Mouse (Mus musculus): ENCODE measurements around the gene Wwox. TPM values are rescaled to one million over a fixed set of nuclear protein-coding genes. Genes with fewer than 3 reads are reported as not detected.
A peak's percentile ranks its signal among the peaks of the same experiment; 100 is the strongest.

Wwox gene
- polyA plus RNA-seq, 1 experiment from 2014 or later, result 13.3 TPM

DNA sequence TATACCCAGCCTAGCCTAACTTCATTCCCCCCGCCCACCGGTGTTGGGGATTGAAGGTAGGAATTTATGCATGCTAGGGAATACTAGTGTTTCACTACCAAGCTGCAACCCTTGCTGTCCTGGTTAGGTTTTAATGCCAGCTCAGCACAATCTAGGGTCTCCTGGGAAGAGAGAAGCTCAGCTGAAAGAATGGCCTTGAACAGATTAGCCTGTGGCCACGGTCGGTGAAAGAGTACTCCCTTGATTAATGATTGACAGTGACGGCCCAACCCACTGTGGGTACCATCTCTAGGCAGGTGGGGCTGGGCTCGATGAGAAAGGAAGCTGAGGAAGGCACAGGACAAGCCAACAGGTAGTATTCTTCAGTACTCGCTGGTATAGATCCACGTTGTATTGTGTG, 40.3 kb downstream of the Wwox start:
- Histone ChIP-seq H3K9ac (ENCODE audit: low read depth, low read length) (no peak overlapping the region), H3K4me1 (ENCODE audit: control insufficient read depth, insufficient read depth, low read length) (no peaks in the 10 kb centered on the region), H3K27ac (ENCODE audit: low read length) (no peak overlapping the region), H3K4me3 (ENCODE audit: low read depth, low read length) (no peak overlapping the region), H3K36me3 (ENCODE audit: control insufficient read depth, insufficient read depth, low read length) (no peaks in the 10 kb centered on the region), H3K27me3 (ENCODE audit: control insufficient read depth, insufficient read depth, low read depth, low read length) (no peaks in the 10 kb centered on the region), H3K9me3 (replicated peaks; ENCODE audit: control insufficient read depth, low read length, poor library complexity, severe bottlenecking) (no peaks in the 10 kb centered on the region), H3K4me2 (ENCODE audit: low read length) (no peak overlapping the region)
- ATAC-seq, result no peak
- WGBS, result 67% methylated on average over 8 of the region's 8 CpGs

DNA sequence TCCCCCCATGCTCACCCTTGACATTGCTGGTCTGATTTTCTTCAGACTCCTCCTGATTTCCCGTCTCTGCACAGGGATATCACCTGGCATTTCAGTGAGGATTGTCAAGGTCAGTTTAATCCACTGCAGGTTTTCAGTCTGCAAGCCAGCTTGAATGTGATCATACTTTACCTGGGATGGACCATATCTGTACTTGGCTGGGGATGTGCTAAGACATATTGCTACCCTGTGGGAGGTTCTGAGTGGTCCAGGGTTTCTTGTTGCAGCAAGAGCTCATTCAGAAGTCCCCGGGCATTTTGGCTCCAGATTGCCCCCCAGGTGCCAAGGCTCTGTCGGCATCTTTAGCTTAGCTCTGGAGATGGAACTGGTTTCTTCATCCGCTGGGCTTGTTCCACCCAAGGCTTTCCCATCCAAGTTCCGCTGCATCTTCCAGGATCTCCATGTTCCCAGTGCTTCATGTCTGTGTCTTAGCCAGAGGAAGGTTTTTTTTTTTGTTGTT, 52.3 kb downstream of the Wwox start:
- Histone ChIP-seq H3K9ac (ENCODE audit: low read depth, low read length) (no peak overlapping the region), H3K4me3 (ENCODE audit: low read depth, low read length) (no peak overlapping the region), H3K27ac (ENCODE audit: low read length) (no peak overlapping the region), H3K4me1 (ENCODE audit: control insufficient read depth, insufficient read depth, low read length) (no peaks in the 10 kb centered on the region), H3K9me3 (replicated peaks; ENCODE audit: control insufficient read depth, low read length, poor library complexity, severe bottlenecking) (no peaks in the 10 kb centered on the region), H3K27me3 (ENCODE audit: control insufficient read depth, insufficient read depth, low read depth, low read length) (no peaks in the 10 kb centered on the region), H3K4me2 (ENCODE audit: low read length) (no peak overlapping the region), H3K36me3 (ENCODE audit: control insufficient read depth, insufficient read depth, low read length) (no peaks in the 10 kb centered on the region)
- no peak for ATAC-seq
- 92% methylated on average over 5 of the region's 5 CpGs for WGBS

DNA sequence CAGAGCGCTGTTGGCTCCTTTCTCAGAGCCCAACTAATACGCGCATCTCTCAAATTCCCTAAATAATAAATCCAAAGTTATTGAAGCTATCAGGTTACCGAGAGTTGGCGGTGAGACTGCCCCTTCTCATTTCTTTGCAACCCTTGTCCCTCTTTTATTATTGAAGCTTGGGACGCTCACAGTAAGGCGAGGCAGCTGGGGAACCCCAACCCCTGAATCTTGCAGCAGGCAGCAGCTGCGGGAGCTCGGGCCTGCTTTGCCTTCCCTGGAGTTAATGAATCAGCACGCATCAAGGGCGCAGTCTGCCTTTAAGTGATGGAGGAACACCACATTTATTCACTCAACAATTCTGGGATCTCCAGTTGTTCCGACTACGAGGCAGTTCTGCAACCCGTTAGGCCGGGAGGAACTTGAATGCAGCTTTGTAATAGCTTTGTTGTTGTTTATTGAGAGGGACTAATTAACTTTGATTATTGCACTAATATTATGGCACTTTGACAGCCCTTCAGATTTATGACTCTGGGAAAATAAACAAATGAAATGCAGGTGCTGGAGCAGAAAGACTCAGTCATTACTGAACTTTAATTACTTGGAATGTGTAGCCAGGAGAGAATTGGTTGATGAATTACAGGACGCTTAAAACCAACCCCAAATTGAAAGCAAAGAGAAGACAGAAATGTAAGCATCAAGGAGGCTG, 60.1 kb downstream of the Wwox start:
- no peak overlapping the region for H3K9ac ChIP-seq (ENCODE audit: low read depth, low read length)
- H3K4me1 ChIP-seq (ENCODE audit: control insufficient read depth, insufficient read depth, low read length), result peaks cover 3% of the 10 kb centered on the region
- H3K9me3 ChIP-seq (replicated peaks; ENCODE audit: control insufficient read depth, low read length, poor library complexity, severe bottlenecking), result no peaks in the 10 kb centered on the region
- no peak overlapping the region for H3K4me3 ChIP-seq (ENCODE audit: low read depth, low read length)
- no peaks in the 10 kb centered on the region for H3K27me3 ChIP-seq (ENCODE audit: control insufficient read depth, insufficient read depth, low read depth, low read length)
- no peak overlapping the region for H3K4me2 ChIP-seq (ENCODE audit: low read length)
- H3K36me3 ChIP-seq (ENCODE audit: control insufficient read depth, insufficient read depth, low read length), result no peaks in the 10 kb centered on the region
- H3K27ac ChIP-seq (ENCODE audit: low read length), result no peak overlapping the region
- 72% methylated on average over 16 of the region's 16 CpGs for WGBS
- ATAC-seq, result no peak

DNA sequence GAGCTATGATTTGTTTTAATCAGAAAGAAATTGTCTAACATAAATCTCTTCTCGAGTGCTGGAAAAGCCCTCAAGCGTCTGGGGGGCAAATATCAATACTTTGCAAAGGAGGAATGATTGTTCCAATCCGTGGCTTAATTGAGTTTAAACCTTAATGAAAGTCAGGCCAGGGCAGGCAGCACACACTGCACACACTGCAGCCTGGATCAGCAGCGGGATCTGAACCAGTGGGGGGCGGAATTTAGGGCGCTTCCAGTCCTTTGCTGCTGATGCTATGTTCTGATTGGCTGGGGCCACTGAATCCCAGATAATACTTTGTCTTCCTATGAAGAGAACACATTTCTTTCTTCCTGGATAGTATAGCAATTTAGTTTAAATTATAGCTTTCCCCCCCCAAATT, 62.5 kb downstream of the Wwox start:
- no peaks in the 10 kb centered on the region for H3K9me3 ChIP-seq (replicated peaks; ENCODE audit: control insufficient read depth, low read length, poor library complexity, severe bottlenecking)
- no peaks in the 10 kb centered on the region for H3K27me3 ChIP-seq (ENCODE audit: control insufficient read depth, insufficient read depth, low read depth, low read length)
- no peak overlapping the region for H3K9ac ChIP-seq (ENCODE audit: low read depth, low read length)
- peaks cover 12% of the 10 kb centered on the region for H3K4me1 ChIP-seq (ENCODE audit: control insufficient read depth, insufficient read depth, low read length)
- WGBS, result 25% methylated on average over 6 of the region's 6 CpGs
- no peak overlapping the region for H3K27ac ChIP-seq (ENCODE audit: low read length)
- H3K4me3 ChIP-seq (ENCODE audit: low read depth, low read length), result no peak overlapping the region
- H3K4me2 ChIP-seq (ENCODE audit: low read length), result no peak overlapping the region
- no peak for ATAC-seq
- no peaks in the 10 kb centered on the region for H3K36me3 ChIP-seq (ENCODE audit: control insufficient read depth, insufficient read depth, low read length)

DNA sequence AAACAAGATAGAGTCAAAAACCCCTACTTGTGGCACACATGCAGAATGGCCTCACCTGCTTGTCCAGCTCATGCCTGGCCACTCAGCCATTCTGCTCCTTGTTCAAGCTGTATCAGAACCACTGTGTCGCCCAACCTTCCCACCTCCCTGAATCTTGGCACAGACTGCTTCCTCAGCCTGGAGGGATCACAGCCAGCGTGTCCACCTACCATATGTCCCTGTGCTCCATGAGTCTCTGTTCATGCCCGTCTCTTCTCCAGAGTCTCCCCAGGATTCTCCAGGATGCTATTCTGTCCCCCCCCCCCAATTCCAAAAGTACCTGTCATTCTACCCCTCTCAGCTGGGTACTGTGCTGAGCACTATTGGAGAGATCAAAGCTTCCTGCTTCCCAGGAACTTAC, 63.7 kb downstream of the Wwox start:
- peaks cover 14% of the 10 kb centered on the region for H3K4me1 ChIP-seq (ENCODE audit: control insufficient read depth, insufficient read depth, low read length)
- no peak overlapping the region for H3K4me3 ChIP-seq (ENCODE audit: low read depth, low read length)
- no peak overlapping the region for H3K9ac ChIP-seq (ENCODE audit: low read depth, low read length)
- no peaks in the 10 kb centered on the region for H3K36me3 ChIP-seq (ENCODE audit: control insufficient read depth, insufficient read depth, low read length)
- WGBS, result 92% methylated on average over 3 of the region's 3 CpGs
- H3K4me2 ChIP-seq (ENCODE audit: low read length), result no peak overlapping the region
- H3K27ac ChIP-seq (ENCODE audit: low read length), result no peak overlapping the region
- ATAC-seq, result no peak
- H3K27me3 ChIP-seq (ENCODE audit: control insufficient read depth, insufficient read depth, low read depth, low read length), result no peaks in the 10 kb centered on the region
- H3K9me3 ChIP-seq (replicated peaks; ENCODE audit: control insufficient read depth, low read length, poor library complexity, severe bottlenecking), result no peaks in the 10 kb centered on the region

DNA sequence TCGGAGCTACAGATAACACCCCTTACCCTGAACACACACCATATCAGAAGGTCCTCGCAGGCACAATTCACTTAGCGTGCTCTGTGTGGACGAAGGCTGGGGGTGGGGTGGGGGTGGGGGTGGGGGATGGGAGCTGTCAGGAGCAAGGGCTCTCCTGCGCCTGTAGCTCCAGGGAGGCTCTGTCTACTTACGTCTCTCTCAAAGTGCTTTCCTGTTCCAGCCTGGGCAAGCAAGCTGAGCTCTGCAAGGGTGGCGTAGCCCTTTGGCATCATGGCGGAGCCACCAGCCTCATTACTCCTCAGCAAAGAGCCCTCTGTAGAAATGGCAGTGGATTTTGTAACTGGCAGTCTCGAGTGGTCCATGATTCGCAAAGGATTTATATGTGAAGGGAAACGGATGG, 65.4 kb downstream of the Wwox start:
- Histone ChIP-seq H3K4me3 (ENCODE audit: low read depth, low read length) (no peak overlapping the region), H3K4me1 (ENCODE audit: control insufficient read depth, insufficient read depth, low read length) (peaks cover 14% of the 10 kb centered on the region), H3K4me2 (ENCODE audit: low read length) (peak overlapping the region; percentile 2; the same call in 1 of the 2 replicates), H3K36me3 (ENCODE audit: control insufficient read depth, insufficient read depth, low read length) (no peaks in the 10 kb centered on the region), H3K9me3 (replicated peaks; ENCODE audit: control insufficient read depth, low read length, poor library complexity, severe bottlenecking) (no peaks in the 10 kb centered on the region), H3K9ac (ENCODE audit: low read depth, low read length) (no peak overlapping the region), H3K27me3 (ENCODE audit: control insufficient read depth, insufficient read depth, low read depth, low read length) (no peaks in the 10 kb centered on the region), H3K27ac (ENCODE audit: low read length) (peak overlapping the region; percentile 66)
- 40% methylated on average over 11 of the region's 11 CpGs for WGBS
- no peak for ATAC-seq

DNA sequence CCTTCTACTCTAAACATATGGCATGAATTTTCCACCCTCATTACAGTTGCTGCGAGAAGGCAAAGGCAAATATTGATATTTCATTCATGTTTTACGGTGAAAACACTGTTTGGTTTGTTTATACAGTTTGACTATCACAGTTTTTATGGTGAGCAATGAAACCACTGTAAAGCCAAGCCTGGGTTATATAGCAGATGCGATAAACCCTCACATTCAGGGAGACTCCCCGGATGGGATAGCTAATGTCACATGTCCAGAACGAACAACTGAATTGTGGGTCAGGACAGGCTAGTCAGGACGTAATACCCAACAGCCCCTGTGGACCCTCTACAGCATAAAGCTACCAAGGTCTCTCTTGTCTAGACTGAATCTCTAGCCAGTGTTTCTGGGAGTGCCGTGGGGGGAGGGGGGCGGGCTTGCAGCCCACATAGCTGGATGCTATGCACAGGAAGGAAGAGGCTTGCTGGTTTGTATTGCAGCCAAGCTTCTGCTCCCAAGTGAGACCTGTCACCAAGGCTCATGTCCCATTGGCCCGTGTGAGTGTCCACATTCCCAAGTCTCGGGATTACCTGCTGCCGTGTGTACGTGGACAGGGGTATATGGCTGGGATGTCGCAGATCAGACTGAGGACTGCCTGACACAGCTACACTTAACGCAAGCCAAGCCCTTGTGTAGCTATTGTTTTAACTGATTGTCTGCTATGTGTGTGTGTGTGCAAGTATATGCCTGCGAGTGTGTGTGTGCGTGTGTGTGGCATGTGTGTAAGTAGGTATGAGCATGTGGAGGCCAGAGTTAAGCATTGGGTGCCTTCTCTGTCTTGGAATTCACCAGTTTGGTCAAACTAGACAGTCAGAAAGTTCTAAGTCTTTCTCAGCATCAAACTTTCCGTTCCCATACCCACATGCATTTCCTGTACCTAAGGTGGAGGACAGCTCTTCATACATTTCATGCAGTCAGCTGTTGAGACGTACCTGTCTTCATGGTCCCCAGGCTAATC, 66.2 kb downstream of the Wwox start:
- Histone ChIP-seq H3K27me3 (ENCODE audit: control insufficient read depth, insufficient read depth, low read depth, low read length) (no peaks in the 10 kb centered on the region), H3K4me3 (ENCODE audit: low read depth, low read length) (no peak overlapping the region), H3K9ac (ENCODE audit: low read depth, low read length) (no peak overlapping the region), H3K36me3 (ENCODE audit: control insufficient read depth, insufficient read depth, low read length) (no peaks in the 10 kb centered on the region), H3K27ac (ENCODE audit: low read length) (no peak overlapping the region), H3K4me2 (ENCODE audit: low read length) (no peak overlapping the region), H3K4me1 (ENCODE audit: control insufficient read depth, insufficient read depth, low read length) (peaks cover 14% of the 10 kb centered on the region), H3K9me3 (replicated peaks; ENCODE audit: control insufficient read depth, low read length, poor library complexity, severe bottlenecking) (no peaks in the 10 kb centered on the region)
- ATAC-seq, result no peak
- WGBS, result 85% methylated on average over 18 of the region's 18 CpGs

DNA sequence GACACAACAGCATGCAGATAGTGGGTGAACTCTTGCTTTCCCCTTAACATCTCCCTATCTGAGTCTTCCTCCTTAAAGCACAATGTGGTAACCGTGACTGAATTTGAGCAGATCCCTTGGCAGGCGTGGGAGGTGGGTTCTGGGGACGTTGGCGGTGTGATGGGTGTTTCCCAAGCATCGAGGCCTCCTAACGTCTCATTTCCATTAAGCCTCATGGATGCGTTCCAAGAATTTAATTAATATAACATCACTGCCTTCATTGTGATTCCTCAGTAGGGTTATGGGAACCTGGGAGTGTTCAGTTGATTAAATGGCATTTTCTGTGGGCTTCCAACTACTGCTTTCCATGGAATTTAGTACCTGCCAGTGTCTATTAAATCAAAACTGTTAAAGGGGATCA, 67.9 kb downstream of the Wwox start:
- 46% methylated on average over 7 of the region's 7 CpGs for WGBS
- no peaks in the 10 kb centered on the region for H3K9me3 ChIP-seq (replicated peaks; ENCODE audit: control insufficient read depth, low read length, poor library complexity, severe bottlenecking)
- no peak overlapping the region for H3K4me2 ChIP-seq (ENCODE audit: low read length)
- no peaks in the 10 kb centered on the region for H3K27me3 ChIP-seq (ENCODE audit: control insufficient read depth, insufficient read depth, low read depth, low read length)
- H3K4me1 ChIP-seq (ENCODE audit: control insufficient read depth, insufficient read depth, low read length), result peaks cover 14% of the 10 kb centered on the region
- H3K27ac ChIP-seq (ENCODE audit: low read length), result no peak overlapping the region
- H3K4me3 ChIP-seq (ENCODE audit: low read depth, low read length), result no peak overlapping the region
- H3K36me3 ChIP-seq (ENCODE audit: control insufficient read depth, insufficient read depth, low read length), result no peaks in the 10 kb centered on the region
- ATAC-seq, result no peak
- no peak overlapping the region for H3K9ac ChIP-seq (ENCODE audit: low read depth, low read length)

DNA sequence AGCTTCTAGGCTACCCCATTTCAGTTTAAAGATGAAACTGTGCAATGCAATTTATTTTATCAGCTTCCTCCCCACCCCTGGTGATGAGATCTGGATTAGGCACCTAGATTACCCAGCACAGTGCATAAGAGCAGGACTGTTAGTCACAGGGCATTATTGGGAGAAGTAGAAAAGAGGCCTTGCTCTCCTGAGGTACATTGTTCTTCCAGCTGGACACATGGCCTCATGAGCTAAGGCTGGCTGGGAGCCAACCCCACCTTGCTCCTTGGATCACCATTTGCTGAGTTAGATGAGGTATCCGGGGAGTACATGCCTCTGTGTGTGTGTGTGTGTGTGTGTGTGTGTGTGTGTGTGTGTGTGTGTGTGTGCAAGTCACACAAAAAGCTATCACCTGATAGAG, 70.8 kb downstream of the Wwox start:
- WGBS, result 73% methylated on average over 1 of the region's 1 CpGs
- peaks cover 6% of the 10 kb centered on the region for H3K4me1 ChIP-seq (ENCODE audit: control insufficient read depth, insufficient read depth, low read length)
- no peak overlapping the region for H3K4me3 ChIP-seq (ENCODE audit: low read depth, low read length)
- no peak for ATAC-seq
- H3K27me3 ChIP-seq (ENCODE audit: control insufficient read depth, insufficient read depth, low read depth, low read length), result no peaks in the 10 kb centered on the region
- H3K9me3 ChIP-seq (replicated peaks; ENCODE audit: control insufficient read depth, low read length, poor library complexity, severe bottlenecking), result no peaks in the 10 kb centered on the region
- H3K9ac ChIP-seq (ENCODE audit: low read depth, low read length), result no peak overlapping the region
- no peak overlapping the region for H3K27ac ChIP-seq (ENCODE audit: low read length)
- H3K36me3 ChIP-seq (ENCODE audit: control insufficient read depth, insufficient read depth, low read length), result no peaks in the 10 kb centered on the region
- H3K4me2 ChIP-seq (ENCODE audit: low read length), result no peak overlapping the region

Measured in midbrain, embryonic 16.5 days (tissue).